Mouse (Mus musculus) telencephalon, adult 2 months (tissue): Measurements from ENCODE around the gene Gm5771.
"Not testable (repeated sequence)": the region's sequence is repeated elsewhere in the genome, so short reads cannot be mapped to it uniquely, and the experiment has no call there.

Source experiments
- DNase-seq: peaks from one replicate; pipeline ENCODE4 v3.0.0-alpha.2; 2011; ENCODE audit warnings: low read depth, low spot score

The Gm5771 gene

GRCm38 (mm10) chr6:41392056-41392455, at the start of gene Gm5771:
Gene Gm5771 (plus strand): TSS chr6:41392356.
- DNase-seq: not testable (repeated sequence)

- DNase-seq: no peak
Measured at GRCm38 (mm10) chr6:41353932-41354331, 38.2 kb upstream of the Gm5771 start, which contains the start of gene Try10. Gene Try10 (plus strand): TSS chr6:41354105.

- DNase-seq: not testable (repeated sequence)
Measured at GRCm38 (mm10) chr6:41373772-41374171, 18.4 kb upstream of the Gm5771 start.

GRCm38 (mm10) chr6:41377578-41377977, 14.6 kb upstream of the Gm5771 start, which contains the start of gene Prss3:
Gene Prss3 (minus strand): TSS chr6:41377678.
- not testable (repeated sequence) for DNase-seq

GRCm38 (mm10) chr6:41386781-41387180, 5.4 kb upstream of the Gm5771 start:
- DNase-seq: no peak

- peak; percentile 27 for DNase-seq
Measured at GRCm38 (mm10) chr6:41391640-41392039, 516 bp upstream of the Gm5771 start.

GRCm38 (mm10) chr6:41442261-41442660, 50.1 kb downstream of the Gm5771 start:
- DNase-seq: not testable (repeated sequence)

GRCm38 (mm10) chr6:41446045-41446444, 53.9 kb downstream of the Gm5771 start, which contains the start of gene Gm10334:
Gene Gm10334 (minus strand): TSS chr6:41446145.
- DNase-seq: not testable (repeated sequence)
